Mouse (Mus musculus): ENCODE data around the gene Cep170. TPM values are rescaled to one million over a fixed set of nuclear protein-coding genes. Genes with fewer than 3 reads are reported as not detected.

Cep170 gene
- total RNA-seq, 2 experiments from 2014 or later, result 40.4 to 46.8 TPM

- no peak for DNase-seq
These were observed 81.0 kb downstream of the Cep170 start for GRCm38 (mm10) chr1:176732834-176733233.

- DNase-seq, result no peak
These were observed 83.3 kb downstream of the Cep170 start for GRCm38 (mm10) chr1:176730528-176730927.

GRCm38 (mm10) chr1:176727372-176727771 is 86.5 kb downstream of the Cep170 start:
- no peak for DNase-seq

- DNase-seq, result no peak
These were observed 89.1 kb downstream of the Cep170 start for GRCm38 (mm10) chr1:176724771-176725170.

- DNase-seq, result no peak
These were observed 89.8 kb downstream of the Cep170 start for GRCm38 (mm10) chr1:176723858-176724713.

- DNase-seq, result peak; percentile 48
These were observed 101.4 kb downstream of the Cep170 start for GRCm38 (mm10) chr1:176712436-176712835.

- DNase-seq, result no peak
These were observed 113.6 kb downstream of the Cep170 start for GRCm38 (mm10) chr1:176700226-176700625.

- peak; percentile 52 for DNase-seq
These were observed 114.1 kb downstream of the Cep170 start for GRCm38 (mm10) chr1:176699793-176700192.

- DNase-seq, result no peak
These were observed 115.2 kb downstream of the Cep170 start for GRCm38 (mm10) chr1:176698647-176699046.

GRCm38 (mm10) chr1:176697091-176697490 is 116.8 kb downstream of the Cep170 start:
- DNase-seq, result peak; percentile 76

GRCm38 (mm10) chr1:176691101-176691500 is 122.8 kb downstream of the Cep170 start:
- no peak for DNase-seq

- DNase-seq, result no peak
These were observed 125.5 kb downstream of the Cep170 start for GRCm38 (mm10) chr1:176688251-176688880.

Small RNA genes lying within 50 kb of the gene (microRNA-seq; reads per million reads assigned to microRNA genes)
- 255 to 318 reads per million in 2 experiments for gene Mir350

Other genes starting within 250 kb of the Cep170 start
- gene Sdccag8, start 593 bp upstream of the Cep170 start, total RNA-seq (2021), result 1 to 10 TPM; 3.5 to 3.6 TPM

Measured in heart, postnatal 4 days (tissue).